Comparison of ENCODE assay signal across 9 mouse cellular contexts in the genomic region with DNA sequence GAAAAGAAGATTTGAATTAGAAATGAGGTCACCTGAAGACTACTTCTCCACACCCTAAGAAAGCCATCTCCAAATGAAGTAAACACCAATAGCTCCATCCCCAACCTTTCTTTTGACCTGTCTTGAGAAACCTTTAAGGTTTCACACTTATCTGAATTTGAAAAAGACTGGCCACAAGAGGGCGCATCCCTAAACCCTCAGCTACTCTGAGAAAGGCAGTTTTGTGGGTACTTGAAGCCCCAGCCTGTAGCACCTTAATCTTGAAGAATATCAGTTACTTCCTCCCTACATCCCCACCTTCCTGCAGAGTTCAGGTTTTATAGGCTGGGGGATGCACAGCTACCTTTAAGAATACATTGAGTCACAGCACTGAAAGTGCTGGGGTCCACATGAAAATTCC. TPM values are rescaled to one million over a fixed set of nuclear protein-coding genes. Genes with fewer than 3 reads are reported as not detected.
DNase-seq lines count a peak whose midpoint lies in the region; ATAC-seq lines count a peak whose summit lies in the region.
"Had no signal": no experiment of that assay in that cellular context is flagged by ENCODE, and none has a peak within 500 bp of the region (broad histone marks: within the 10 kb centered on the region; RNA-seq: fewer than 3 reads in every experiment).

No protein-coding gene starts in this region.

- no peaks in the 10 kb centered on the region for H3K9me3 ChIP-seq in hindbrain, embryonic 11.5 days (ENCODE audit: control insufficient read depth, low read length)
- no peaks in the 10 kb centered on the region for H3K9me3 ChIP-seq in hindbrain, embryonic 16.5 days (ENCODE audit: control insufficient read depth, low read length)
- no peaks in the 10 kb centered on the region for H3K9me3 ChIP-seq in embryonic facial prominence, embryonic 14.5 days (ENCODE audit: control insufficient read depth, low read length)

- WGBS in hindbrain, embryonic 11.5 days, result 0% methylated on average over 1 of the region's 1 CpGs
- WGBS in hindbrain, embryonic 16.5 days, result 0% methylated on average over 1 of the region's 1 CpGs
- WGBS in embryonic facial prominence, embryonic 14.5 days, result 4% methylated on average over 1 of the region's 1 CpGs

- H3K9ac ChIP-seq in hindbrain, embryonic 11.5 days (ENCODE audit: low read depth, low read length), result no peak overlapping the region
- no peak overlapping the region for H3K9ac ChIP-seq in hindbrain, embryonic 16.5 days (ENCODE audit: low read depth, low read length)
- peak overlapping the region; percentile 9; the same call in 1 of the 2 replicates for H3K9ac ChIP-seq in embryonic facial prominence, embryonic 14.5 days (ENCODE audit: low read depth, low read length)

- H3K4me1 ChIP-seq in hindbrain, embryonic 11.5 days (replicated peaks; ENCODE audit: control insufficient read depth, insufficient read depth, low read length), result peaks cover 4% of the 10 kb centered on the region
- H3K4me1 ChIP-seq in hindbrain, embryonic 16.5 days (ENCODE audit: control insufficient read depth, insufficient read depth, low read depth, low read length), result peaks cover 8% of the 10 kb centered on the region; the same call in 1 of the 2 replicates
- H3K4me1 ChIP-seq in embryonic facial prominence, embryonic 14.5 days (ENCODE audit: control insufficient read depth, insufficient read depth, low read length), result 0 out of 2 replicates have a peak, but pooled peaks cover 3% of the 10 kb centered on the region

- H3K27me3 ChIP-seq in hindbrain, embryonic 11.5 days (ENCODE audit: control insufficient read depth, insufficient read depth, low read length), result peaks cover 8% of the 10 kb centered on the region
- peaks cover 2% of the 10 kb centered on the region; the same call in 1 of the 2 replicates for H3K27me3 ChIP-seq in hindbrain, embryonic 16.5 days (replicated peaks; ENCODE audit: control insufficient read depth, insufficient read depth, low read length)
- H3K27me3 ChIP-seq in embryonic facial prominence, embryonic 14.5 days (replicated peaks; ENCODE audit: control insufficient read depth, insufficient read depth, low read length), result no peaks in the 10 kb centered on the region

- peak; percentile 36; the same call in 1 of the 2 replicates for ATAC-seq in hindbrain, embryonic 11.5 days (ENCODE audit: low FRiP score)
- ATAC-seq in hindbrain, embryonic 16.5 days, result no peak
- ATAC-seq in embryonic facial prominence, embryonic 14.5 days (ENCODE audit: low read depth), result no peak

- H3K36me3 ChIP-seq in hindbrain, embryonic 11.5 days (ENCODE audit: control insufficient read depth, insufficient read depth, low read length), result no peaks in the 10 kb centered on the region
- H3K36me3 ChIP-seq in hindbrain, embryonic 16.5 days (ENCODE audit: control insufficient read depth, insufficient read depth, low read length), result no peaks in the 10 kb centered on the region
- H3K36me3 ChIP-seq in embryonic facial prominence, embryonic 14.5 days (ENCODE audit: control insufficient read depth, insufficient read depth, low read length), result no peaks in the 10 kb centered on the region

- no peak overlapping the region for H3K27ac ChIP-seq in hindbrain, embryonic 11.5 days (ENCODE audit: low read depth, low read length)
- no peak overlapping the region for H3K27ac ChIP-seq in hindbrain, embryonic 16.5 days (ENCODE audit: low read depth, low read length)
- H3K27ac ChIP-seq in embryonic facial prominence, embryonic 14.5 days (replicated peaks; ENCODE audit: low read depth, low read length), result no peak overlapping the region
- H3K27ac ChIP-seq: macrophage had no signal

- H3K4me3 ChIP-seq in hindbrain, embryonic 11.5 days (ENCODE audit: low read depth, low read length), result no peak overlapping the region
- H3K4me3 ChIP-seq in hindbrain, embryonic 16.5 days (ENCODE audit: low read length), result no peak overlapping the region
- H3K4me3 ChIP-seq in embryonic facial prominence, embryonic 14.5 days (ENCODE audit: low read depth, low read length), result peak overlapping the region; percentile 53

- H3K4me2 ChIP-seq in hindbrain, embryonic 11.5 days (replicated peaks; ENCODE audit: low read depth, low read length), result no peak overlapping the region
- H3K4me2 ChIP-seq in hindbrain, embryonic 16.5 days (ENCODE audit: low read length), result no peak overlapping the region
- H3K4me2 ChIP-seq in embryonic facial prominence, embryonic 14.5 days (ENCODE audit: low read depth, low read length), result peak overlapping the region; percentile 37

- DNase-seq in hindbrain, embryonic 11.5 days (ENCODE audit: low spot score), result peak; percentile 80
- DNase-seq in CD4-positive helper T cell, adult 2 months (ENCODE audit: low read depth, low spot score), result peak; percentile 48
- peak; percentile 7 for DNase-seq in T-cell, adult 2 months (ENCODE audit: low spot score)
- peak; percentile 79 for DNase-seq in embryonic facial prominence, embryonic 14.5 days (ENCODE audit: low spot score)
- peak; percentile 44 for DNase-seq in kidney, postnatal 14 days
- peak; percentile 65 for DNase-seq in mesoderm, embryonic 11.5 days (ENCODE audit: low read depth, low spot score)
- DNase-seq in thymus, postnatal 4 days, result peak; percentile 74

RNA-seq across cellular contexts. Expression of a gene that starts 9.0 kb away (rescaled TPM):
- 0.78 and 0.99 TPM in 2 replicates for polyA plus RNA-seq in hindbrain, embryonic 11.5 days (2014; fragmentation: Nextera tagmentation; extraction: Ambion mirVana)
- 2.2 and 2.3 TPM in 2 replicates for polyA plus RNA-seq in hindbrain, embryonic 16.5 days (2015; fragmentation: Nextera tagmentation; extraction: Ambion mirVana)
- polyA plus RNA-seq in embryonic facial prominence, embryonic 14.5 days (2014; fragmentation: Nextera tagmentation; extraction: Ambion mirVana), result 9.5 and 13.4 TPM in 2 replicates

Comparison
In these comparisons a context has a peak if more than half of its experiments do, and no peak if none do; other contexts are left out.
1. DNase-seq: peak in every context shown above with its lines; median percentile 80 in hindbrain, embryonic 11.5 days; 79 in embryonic facial prominence, embryonic 14.5 days; 74 in thymus, postnatal 4 days; 65 in mesoderm, embryonic 11.5 days; 48 in CD4-positive helper T cell, adult 2 months; 44 in kidney, postnatal 14 days; 7 in T-cell, adult 2 months.